Mouse (Mus musculus) liver, embryonic 14.5 days (tissue): ENCODE results near the gene Srpk1.

ENCODE experiments used
- CTCF ChIP-seq: IDR thresholded peaks from 2 replicates; pipeline ENCODE4 v1.5.1; 2016; ENCODE audit warnings: antibody characterized with exemption, low read depth, control low read depth
- EP300 ChIP-seq: IDR thresholded peaks from 2 replicates; pipeline ENCODE4 v1.6.1; 2016; ENCODE audit warnings: antibody characterized with exemption, low read depth

DNA sequence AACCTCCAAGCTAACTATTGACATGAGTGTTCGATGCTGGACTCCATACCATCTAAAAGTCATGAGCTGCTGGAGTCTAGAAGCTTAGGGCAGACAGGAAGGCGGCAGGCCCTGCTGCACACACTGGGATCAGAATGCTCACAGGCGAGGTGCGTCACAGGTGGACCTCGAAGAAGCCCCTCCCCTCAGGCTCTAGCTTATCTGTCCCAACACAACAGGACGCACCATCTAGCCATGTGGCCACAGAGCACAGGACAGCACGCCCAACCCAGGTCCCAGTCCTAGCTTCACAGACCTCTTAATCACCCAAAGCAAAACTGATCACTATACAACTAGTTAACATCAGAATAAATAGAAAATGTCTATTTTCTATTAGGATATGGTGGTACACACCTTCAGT lies 4.4 kb downstream of the Srpk1 start:
- TF ChIP-seq EP300 = no peak
- no peak for TF ChIP-seq CTCF
